Mouse (Mus musculus) liver, embryonic 12.5 days (tissue): ENCODE measurements around the gene Prdx2. TPM values are rescaled to one million over a fixed set of nuclear protein-coding genes. Genes with fewer than 3 reads are reported as not detected.
A peak's percentile ranks its signal among the peaks of the same experiment; 100 is the strongest.

Experiments used
- ATAC-seq: fragments of 200-750 bp; cut with Nextera tagmentation; 2 replicates; pipeline ENCODE4 v1.8.0; 2017; ENCODE audit warnings: moderate number of reproducible peaks, mild to moderate bottlenecking, moderate library complexity
- H3K27ac ChIP-seq: fragments of 300-500 bp; sonication (generic); 2 replicates; pipeline ENCODE4 v1.5.1; 2016; ENCODE audit warnings: mild to moderate bottlenecking
- H3K27me3 ChIP-seq: fragments of 300-500 bp; sonication (generic); replicated peaks from 2 replicates; pipeline ENCODE4 v1.6.1; 2016; ENCODE audit warnings: mild to moderate bottlenecking, moderate library complexity
- H3K36me3 ChIP-seq: fragments of 300-500 bp; sonication (generic); 2 replicates; pipeline ENCODE4 v1.6.1; 2016; ENCODE audit warnings: mild to moderate bottlenecking, moderate library complexity
- H3K4me1 ChIP-seq: fragments of 300-500 bp; sonication (generic); 2 replicates; pipeline ENCODE4 v1.6.1; 2016
- H3K4me2 ChIP-seq: fragments of 300-500 bp; sonication (generic); 2 replicates; pipeline ENCODE4 v1.6.1; 2016; ENCODE audit warnings: mild to moderate bottlenecking, moderate library complexity
- H3K4me3 ChIP-seq: fragments of 300-500 bp; sonication (generic); 2 replicates; pipeline ENCODE4 v1.5.1; 2016; ENCODE audit warnings: mild to moderate bottlenecking, moderate library complexity
- H3K9ac ChIP-seq: fragments of 300-500 bp; sonication (generic); 2 replicates; pipeline ENCODE4 v1.6.1; 2016; ENCODE audit warnings: mild to moderate bottlenecking, moderate library complexity
- H3K9me3 ChIP-seq: fragments of 300-500 bp; sonication (generic); replicated peaks from 2 replicates; pipeline ENCODE4 v1.6.1; 2016; ENCODE audit warnings: mild to moderate bottlenecking, moderate library complexity
- whole genome bisulfite sequencing: fragments of 180-500 bp; shearing (Covaris S2); methylation state at CpG from one replicate; pipeline ENCODE4 v1.1.7; 2016; ENCODE audit not compliant: insufficient replicate concordance; 5-methylcytosine and 5-hydroxymethylcytosine counted together
- polyA plus RNA-seq: library from polyadenylated mRNA; unstranded; fragments of >200 nt; fragmentation: Nextera tagmentation; extraction: Ambion mirVana; gene quantifications from 2 replicates; pipeline ENCODE4 v1.2.1, GENCODE M21; 2016

Gene Prdx2
- 1,859 and 1,895 TPM in 2 replicates for polyA plus RNA-seq

- under 1% methylated on average over 56 of the region's 56 CpGs for whole genome bisulfite sequencing
- Histone ChIP-seq H3K9ac (peak within 1 kb of the TSS; percentile 94), H3K9me3 (no peaks in the 10 kb centered on the region), H3K36me3 (peaks cover 44% of the 10 kb centered on the region), H3K4me1 (peaks cover 81% of the 10 kb centered on the region), H3K27me3 (no peaks in the 10 kb centered on the region), H3K4me2 (peak within 1 kb of the TSS; percentile 94), H3K4me3 (peak within 1 kb of the TSS; percentile 81), H3K27ac (peak within 1 kb of the TSS; percentile 97)
- ATAC-seq: peak; percentile 66
Measured at GRCm38 (mm10) chr8:84969241-84970134, at the start of gene Prdx2, which contains the start of the genes Gm49661 and Rnaseh2a. Gene Prdx2 (plus strand): TSS chr8:84969587. Gene Gm49661 (minus strand): TSS chr8:84969433. Gene Rnaseh2a (minus strand): TSS chr8:84969767.

- no peak overlapping the region for H3K9ac ChIP-seq
- H3K4me2 ChIP-seq: no peak overlapping the region
- H3K9me3 ChIP-seq: no peaks in the 10 kb centered on the region
- H3K27me3 ChIP-seq: peaks cover 76% of the 10 kb centered on the region
- H3K27ac ChIP-seq: no peak overlapping the region
- no peaks in the 10 kb centered on the region; the same call in 1 of the 2 replicates for H3K4me1 ChIP-seq
- ATAC-seq: no peak
- 61% methylated on average over 2 of the region's 2 CpGs for WGBS
- H3K4me3 ChIP-seq: no peak overlapping the region
- no peaks in the 10 kb centered on the region for H3K36me3 ChIP-seq
Measured at GRCm38 (mm10) chr8:84921596-84921995, 47.8 kb upstream of the Prdx2 start.

DNA sequence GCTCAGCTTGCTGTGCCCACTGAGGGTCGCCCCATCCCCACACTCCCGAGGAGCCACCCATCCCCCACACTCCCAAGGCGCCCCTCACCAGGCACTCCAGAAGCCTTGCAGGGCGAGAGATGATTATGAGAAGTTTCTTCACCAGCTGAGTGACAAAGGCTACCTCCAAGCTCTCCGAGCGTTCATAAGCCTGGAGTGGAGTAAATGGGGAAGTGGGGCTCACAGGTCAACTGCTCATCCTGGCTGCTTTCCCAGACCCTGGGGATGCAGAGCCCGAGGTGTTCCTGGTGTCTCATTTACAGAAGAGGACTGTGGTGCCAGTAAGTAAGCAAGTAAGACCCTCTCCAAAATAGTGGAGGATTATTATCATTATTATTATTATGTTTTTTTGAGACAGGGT is 43.8 kb upstream of the Prdx2 start:
- WGBS: 41% methylated on average over 7 of the region's 7 CpGs
- H3K9me3 ChIP-seq: no peaks in the 10 kb centered on the region
- peaks cover 8% of the 10 kb centered on the region for H3K4me1 ChIP-seq
- H3K4me3 ChIP-seq: no peak overlapping the region
- no peak for ATAC-seq
- H3K36me3 ChIP-seq: no peaks in the 10 kb centered on the region
- no peak overlapping the region for H3K9ac ChIP-seq
- H3K4me2 ChIP-seq: no peak overlapping the region
- no peak overlapping the region for H3K27ac ChIP-seq
- H3K27me3 ChIP-seq: peaks cover 75% of the 10 kb centered on the region

GRCm38 (mm10) chr8:84927513-84927912 is 41.9 kb upstream of the Prdx2 start:
- Histone ChIP-seq H3K27me3 (peaks cover 88% of the 10 kb centered on the region), H3K36me3 (no peaks in the 10 kb centered on the region), H3K9me3 (no peaks in the 10 kb centered on the region), H3K4me3 (no peak overlapping the region), H3K4me1 (peaks cover 8% of the 10 kb centered on the region), H3K27ac (no peak overlapping the region), H3K9ac (no peak overlapping the region), H3K4me2 (no peak overlapping the region)
- 56% methylated on average over 1 of the region's 1 CpGs for WGBS
- ATAC-seq: no peak

GRCm38 (mm10) chr8:84928456-84929306 is 40.7 kb upstream of the Prdx2 start:
- Histone ChIP-seq H3K4me3 (peak overlapping the region; percentile 10; the same call in 1 of the 2 replicates), H3K27me3 (peaks cover 92% of the 10 kb centered on the region), H3K4me2 (peak overlapping the region; percentile 54), H3K27ac (no peak overlapping the region), H3K9ac (no peak overlapping the region), H3K4me1 (peaks cover 8% of the 10 kb centered on the region), H3K36me3 (no peaks in the 10 kb centered on the region), H3K9me3 (no peaks in the 10 kb centered on the region)
- 7% methylated on average over 46 of the region's 52 CpGs for WGBS
- ATAC-seq: peak; percentile 53; the same call in 1 of the 2 replicates

DNA sequence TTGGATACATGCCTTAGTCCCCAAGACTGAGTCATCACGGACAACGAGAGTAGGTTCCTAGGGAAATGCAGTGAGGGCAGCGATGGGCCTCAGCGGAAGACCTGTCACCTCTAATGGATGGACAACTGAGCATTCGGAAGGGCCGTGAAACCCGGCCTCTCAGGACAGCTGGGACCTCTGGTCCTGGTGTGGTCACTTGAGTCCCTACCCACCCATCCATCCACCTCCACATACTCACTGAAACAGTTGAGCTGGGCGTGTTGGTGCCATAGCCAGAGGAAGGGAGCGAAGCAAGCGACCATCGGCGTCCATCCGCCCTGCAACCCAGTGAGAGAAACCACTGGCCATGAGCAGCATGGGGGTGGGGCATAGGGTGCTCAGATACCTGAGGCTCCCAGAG is 38.8 kb upstream of the Prdx2 start:
- H3K4me3 ChIP-seq: no peak overlapping the region
- 72% methylated on average over 13 of the region's 13 CpGs for WGBS
- no peak overlapping the region for H3K9ac ChIP-seq
- H3K27me3 ChIP-seq: peaks cover 95% of the 10 kb centered on the region
- H3K36me3 ChIP-seq: no peaks in the 10 kb centered on the region
- peaks cover 23% of the 10 kb centered on the region for H3K4me1 ChIP-seq
- H3K27ac ChIP-seq: no peak overlapping the region
- H3K9me3 ChIP-seq: no peaks in the 10 kb centered on the region
- no peak overlapping the region for H3K4me2 ChIP-seq
- no peak for ATAC-seq

- peaks cover 41% of the 10 kb centered on the region for H3K4me1 ChIP-seq
- peaks cover 99% of the 10 kb centered on the region for H3K27me3 ChIP-seq
- no peak overlapping the region for H3K4me3 ChIP-seq
- ATAC-seq: no peak
- no peaks in the 10 kb centered on the region for H3K9me3 ChIP-seq
- no peak overlapping the region for H3K9ac ChIP-seq
- H3K27ac ChIP-seq: no peak overlapping the region
- H3K36me3 ChIP-seq: no peaks in the 10 kb centered on the region
- 69% methylated on average over 16 of the region's 16 CpGs for WGBS
- no peak overlapping the region for H3K4me2 ChIP-seq
Measured at GRCm38 (mm10) chr8:84933767-84934559, 35.4 kb upstream of the Prdx2 start.

- H3K4me1 ChIP-seq: peaks cover 38% of the 10 kb centered on the region
- no peak overlapping the region for H3K27ac ChIP-seq
- 0 out of 2 replicates have a peak overlapping the region, but pooled peaks have one; percentile 0 for H3K4me2 ChIP-seq
- H3K9ac ChIP-seq: no peak overlapping the region
- no peak overlapping the region for H3K4me3 ChIP-seq
- H3K27me3 ChIP-seq: peaks cover 99% of the 10 kb centered on the region
- no peaks in the 10 kb centered on the region for H3K9me3 ChIP-seq
- H3K36me3 ChIP-seq: no peaks in the 10 kb centered on the region
- WGBS: 5% methylated on average over 15 of the region's 15 CpGs
- ATAC-seq: no peak
Measured at GRCm38 (mm10) chr8:84934860-84935259, 34.5 kb upstream of the Prdx2 start.

GRCm38 (mm10) chr8:84935489-84935888 is 33.9 kb upstream of the Prdx2 start:
- 4% methylated on average over 14 of the region's 14 CpGs for WGBS
- H3K9me3 ChIP-seq: no peaks in the 10 kb centered on the region
- peaks cover 99% of the 10 kb centered on the region for H3K27me3 ChIP-seq
- H3K4me2 ChIP-seq: no peak overlapping the region
- ATAC-seq: no peak
- no peak overlapping the region for H3K4me3 ChIP-seq
- H3K27ac ChIP-seq: no peak overlapping the region
- H3K9ac ChIP-seq: no peak overlapping the region
- no peaks in the 10 kb centered on the region for H3K36me3 ChIP-seq
- H3K4me1 ChIP-seq: peaks cover 38% of the 10 kb centered on the region

DNA sequence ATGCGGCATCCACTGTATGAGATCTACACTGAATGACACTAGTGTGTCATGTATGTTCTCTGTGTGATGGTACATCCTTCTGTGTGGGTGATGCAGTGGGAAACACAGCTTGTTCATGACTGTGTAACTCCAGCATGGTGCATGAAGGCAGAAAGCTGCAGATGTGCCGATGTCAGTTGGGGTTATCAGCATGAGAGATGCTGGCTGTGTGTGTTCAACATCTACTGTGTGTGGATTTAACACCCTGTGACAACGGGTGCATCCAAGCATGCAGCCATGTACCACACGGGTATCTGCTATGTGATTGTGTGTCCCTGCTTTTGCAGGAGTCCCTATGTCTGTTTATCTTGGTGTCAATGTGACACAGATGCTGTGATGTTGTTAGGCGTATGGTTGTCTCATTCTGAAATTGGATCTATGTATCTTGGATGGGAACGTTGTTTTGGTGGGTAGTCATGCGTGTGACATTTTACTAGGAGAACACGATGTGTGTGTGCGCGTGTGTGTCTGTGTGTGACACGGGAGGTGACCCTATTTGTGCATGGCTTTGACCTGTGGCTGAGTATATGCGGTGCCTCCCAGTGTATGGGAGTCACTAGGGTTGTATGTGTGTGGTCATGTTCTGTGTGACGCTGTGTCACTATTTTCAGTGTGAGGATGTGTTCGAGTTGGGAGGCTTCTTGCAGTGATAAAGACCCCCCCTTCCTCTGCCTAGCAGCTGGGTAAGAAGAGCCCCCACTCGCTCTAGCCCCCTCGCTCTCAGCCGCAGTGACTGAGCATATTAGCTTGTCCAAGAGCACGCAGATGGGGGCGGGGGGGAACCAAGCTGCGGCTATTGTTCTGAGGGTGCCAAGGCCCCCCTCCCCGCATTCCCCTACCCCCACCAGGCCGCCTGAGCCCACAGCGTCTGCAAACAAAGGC is 33.1 kb upstream of the Prdx2 start:
- H3K27me3 ChIP-seq: peaks cover 99% of the 10 kb centered on the region
- WGBS: 21% methylated on average over 23 of the region's 23 CpGs
- H3K4me2 ChIP-seq: peak overlapping the region; percentile 82
- H3K36me3 ChIP-seq: no peaks in the 10 kb centered on the region
- ATAC-seq: peak; percentile 12; the same call in 1 of the 2 replicates
- H3K4me3 ChIP-seq: peak overlapping the region; percentile 55
- H3K4me1 ChIP-seq: peaks cover 38% of the 10 kb centered on the region
- no peaks in the 10 kb centered on the region for H3K9me3 ChIP-seq
- H3K27ac ChIP-seq: no peak overlapping the region
- no peak overlapping the region for H3K9ac ChIP-seq
